Mouse (Mus musculus): ENCODE measurements around the gene Dusp1.

DNA sequence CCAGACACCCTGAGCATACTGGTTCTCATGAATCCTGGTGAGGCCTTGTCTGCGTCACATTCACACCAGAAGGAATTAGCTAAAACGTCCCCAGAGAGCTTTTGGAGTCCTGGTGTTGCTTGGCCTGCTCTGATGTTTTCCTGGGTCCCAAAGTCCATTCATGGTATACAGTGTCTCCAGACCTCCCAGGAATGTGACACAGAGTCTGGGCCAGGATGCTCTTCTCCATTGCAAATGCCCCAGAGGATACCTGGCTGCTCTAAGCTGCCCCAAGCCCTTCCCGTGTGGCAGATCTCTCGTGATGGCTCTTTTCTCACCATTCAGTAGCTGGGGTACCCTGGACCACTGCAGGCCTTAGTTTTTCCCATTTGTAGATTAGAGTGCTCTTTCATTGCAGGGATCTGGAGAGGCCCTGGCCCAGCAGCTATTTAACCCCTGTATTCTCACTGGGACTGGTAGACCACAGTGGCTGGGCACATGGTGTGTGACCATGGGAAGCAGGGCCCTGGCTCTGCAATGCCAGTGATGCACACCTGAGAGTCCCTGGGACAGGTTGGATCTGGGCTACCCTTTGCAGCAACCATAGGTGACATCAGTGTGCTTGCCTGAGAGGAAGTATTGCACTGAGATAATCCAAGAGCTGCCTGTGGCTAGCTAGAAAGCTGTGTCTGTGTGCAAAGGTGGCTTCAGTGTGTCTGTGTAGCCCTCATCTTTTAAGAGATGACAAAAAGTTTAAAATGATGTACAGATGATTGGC lies 7.8 kb upstream of the Dusp1 start:
- no peak for TF ChIP-seq POLR2A (IDR thresholded peaks at IDR 0.05; ENCODE audit: control insufficient read depth, low read depth, low read length)
- TF ChIP-seq CTCF (IDR thresholded peaks at IDR 0.05; ENCODE audit: control insufficient read depth, insufficient read depth, insufficient replicate concordance, low read depth, low read length), result no peak
